Mouse (Mus musculus): ENCODE results near the gene Plin3. TPM values are rescaled to one million over a fixed set of nuclear protein-coding genes. Genes with fewer than 3 reads are reported as not detected.
A peak's percentile ranks its signal among the peaks of the same experiment; 100 is the strongest.

Plin3 gene
- polyA plus RNA-seq, 1 experiment from 2014 or later: 18.3 TPM

DNA sequence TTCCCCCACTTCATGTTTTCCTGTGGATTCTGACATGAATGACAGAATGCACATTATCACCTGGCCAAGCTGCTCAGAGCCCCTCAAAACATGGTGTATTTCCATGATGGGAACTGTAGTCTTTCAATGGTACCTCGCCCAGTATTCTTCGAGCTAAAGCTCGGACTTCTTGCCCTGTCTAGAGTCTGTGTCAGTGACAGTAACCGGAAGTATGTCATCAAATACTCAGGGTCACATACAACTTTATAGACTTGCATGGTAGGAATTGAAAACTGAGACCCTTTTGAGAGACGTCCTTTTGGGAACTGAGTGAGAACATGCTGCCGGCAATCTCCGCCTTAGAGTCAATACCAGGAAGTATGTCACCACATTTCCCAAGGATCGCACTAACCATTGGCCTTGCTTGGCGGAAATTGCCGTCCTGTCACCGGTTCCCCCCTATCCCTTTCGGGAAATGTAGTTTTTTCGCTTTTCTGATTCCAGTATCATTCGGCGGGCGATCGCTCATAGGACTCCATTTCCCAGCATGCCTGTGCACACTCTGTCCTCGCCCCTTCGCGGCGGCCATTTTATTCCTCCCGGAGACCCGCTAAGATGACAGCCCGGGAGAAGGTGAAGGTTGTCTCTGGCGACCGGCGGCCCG, 36.3 kb downstream of the Plin3 start, which contains the start of gene Fem1a:
TSS of gene Fem1a (plus strand) at position 572 of the 643 bp plus-strand sequence.
- WGBS: under 1% methylated on average over 28 of the region's 28 CpGs
- no peaks in the 10 kb centered on the region for H3K9me3 ChIP-seq (replicated peaks)
- H3K9ac ChIP-seq: peak within 1 kb of the TSS; percentile 76
- H3K4me1 ChIP-seq: peaks cover 50% of the 10 kb centered on the region
- no peaks in the 10 kb centered on the region for H3K27me3 ChIP-seq
- peaks cover 38% of the 10 kb centered on the region for H3K36me3 ChIP-seq (ENCODE audit: poor library complexity, severe bottlenecking)
- peak within 1 kb of the TSS; percentile 99 for H3K4me2 ChIP-seq
- peak within 1 kb of the TSS; percentile 91 for H3K27ac ChIP-seq
- ATAC-seq: peak; percentile 94
- H3K4me3 ChIP-seq: peak within 1 kb of the TSS; percentile 72

DNA sequence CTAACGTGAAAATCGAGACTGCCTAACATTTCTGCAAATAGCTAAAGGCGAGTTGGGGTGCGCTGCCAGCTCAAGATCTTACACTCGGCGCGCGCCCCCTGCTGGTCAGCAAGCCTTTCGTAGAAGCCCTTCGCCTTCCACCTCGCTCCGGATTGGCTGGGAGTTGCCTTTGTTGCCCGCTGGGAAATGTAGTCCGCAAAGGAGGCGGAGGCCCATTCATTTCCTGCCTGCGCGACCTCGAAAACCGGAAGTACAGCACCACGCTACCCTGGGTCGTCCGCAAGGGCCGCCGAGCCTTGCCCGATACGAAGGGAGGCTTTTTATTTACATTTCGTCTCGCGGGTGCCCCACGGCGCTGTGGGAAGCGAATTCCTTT, 36.8 kb downstream of the Plin3 start:
- H3K27ac ChIP-seq: peak overlapping the region; percentile 91
- H3K27me3 ChIP-seq: no peaks in the 10 kb centered on the region
- peak overlapping the region; percentile 52 for H3K9ac ChIP-seq
- under 1% methylated on average over 32 of the region's 32 CpGs for WGBS
- peak overlapping the region; percentile 77 for H3K4me2 ChIP-seq
- H3K4me3 ChIP-seq: peak overlapping the region; percentile 72
- peaks cover 33% of the 10 kb centered on the region for H3K36me3 ChIP-seq (ENCODE audit: poor library complexity, severe bottlenecking)
- peaks cover 49% of the 10 kb centered on the region for H3K4me1 ChIP-seq
- peak; percentile 94 for ATAC-seq
- H3K9me3 ChIP-seq (replicated peaks): no peaks in the 10 kb centered on the region

DNA sequence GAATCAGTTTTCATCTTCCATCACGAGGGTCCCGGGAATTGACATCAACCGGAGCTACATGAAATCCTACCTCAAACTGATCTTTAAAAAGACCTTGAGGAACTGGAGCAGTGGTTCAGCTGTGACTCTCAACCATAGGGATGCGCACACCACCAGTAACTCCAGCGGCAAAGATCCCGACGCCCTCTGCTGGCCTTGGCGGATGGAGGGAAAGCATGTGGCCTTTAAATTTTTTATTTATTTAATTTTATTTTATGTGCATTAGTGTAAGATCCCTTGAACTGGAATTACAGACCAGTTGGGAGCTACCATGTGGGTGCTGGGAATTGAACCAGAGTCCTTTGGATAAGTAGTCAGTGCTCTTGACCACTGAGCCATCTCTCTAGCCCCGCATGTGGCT, 37.2 kb downstream of the Plin3 start:
- Histone ChIP-seq H3K4me2 (peak overlapping the region; percentile 77), H3K27ac (peak overlapping the region; percentile 46), H3K27me3 (no peaks in the 10 kb centered on the region), H3K4me3 (peak overlapping the region; percentile 72), H3K4me1 (peaks cover 50% of the 10 kb centered on the region), H3K9ac (peak overlapping the region; percentile 31), H3K36me3 (ENCODE audit: poor library complexity, severe bottlenecking) (peaks cover 29% of the 10 kb centered on the region), H3K9me3 (replicated peaks) (no peaks in the 10 kb centered on the region)
- 0 out of 2 replicates have a peak, but pooled peaks have one; percentile 1 for ATAC-seq
- 25% methylated on average over 9 of the region's 9 CpGs for WGBS

DNA sequence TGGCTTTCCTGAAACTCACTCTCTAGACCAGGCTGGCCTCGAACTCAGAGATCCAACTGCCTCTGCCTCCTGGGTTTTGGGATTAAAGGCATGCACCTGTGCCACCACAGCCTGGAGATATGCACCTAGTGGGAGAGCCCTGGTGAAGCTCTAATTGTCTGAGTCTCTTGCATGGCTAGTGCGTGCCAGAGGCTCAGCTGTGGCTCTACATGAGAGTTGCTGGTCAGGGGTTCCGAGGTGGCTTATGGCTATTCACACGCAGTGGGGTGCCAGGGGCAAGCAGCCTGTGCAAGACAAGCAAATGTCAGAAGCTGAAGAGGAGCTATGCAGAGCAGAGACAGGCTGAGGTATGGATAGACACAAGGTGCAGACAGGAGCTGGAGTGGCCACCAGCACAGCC, 38.0 kb downstream of the Plin3 start:
- WGBS: 77% methylated on average over 4 of the region's 4 CpGs

DNA sequence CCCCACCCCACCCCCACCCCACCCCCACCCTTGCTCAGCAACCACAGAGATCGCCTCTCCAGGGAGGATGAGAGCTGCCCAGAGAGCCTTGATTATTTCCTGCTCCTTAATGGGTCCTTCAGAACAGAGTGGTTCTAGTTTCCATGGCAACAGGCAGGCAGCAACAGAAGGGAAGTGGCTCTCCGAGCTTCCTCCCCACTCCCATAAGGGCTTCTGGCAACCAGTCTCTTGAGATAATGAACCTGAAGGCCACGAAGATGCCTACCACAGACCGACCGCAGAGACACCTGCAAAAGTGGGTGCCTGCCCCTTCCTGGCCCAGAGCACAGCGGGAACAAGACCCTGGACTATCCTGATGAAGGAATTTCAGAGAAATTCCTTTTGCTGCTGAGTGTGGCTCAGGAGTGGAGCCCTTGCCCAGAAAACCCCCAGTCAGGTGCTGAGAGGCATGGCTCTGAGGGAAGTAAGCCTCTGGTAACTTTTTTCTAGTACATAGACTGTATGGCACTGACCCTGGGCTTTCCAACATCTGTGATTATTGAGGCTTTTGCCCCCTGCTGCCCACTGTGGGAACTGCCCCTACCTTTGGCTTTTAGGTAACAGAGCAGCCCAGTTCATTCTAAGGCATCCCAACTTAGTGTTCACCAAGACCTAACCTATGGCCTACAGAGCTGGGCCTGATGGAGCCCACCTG, 41.4 kb downstream of the Plin3 start:
- H3K27ac ChIP-seq: peak overlapping the region; percentile 78
- no peaks in the 10 kb centered on the region for H3K36me3 ChIP-seq (ENCODE audit: poor library complexity, severe bottlenecking)
- no peak overlapping the region for H3K9ac ChIP-seq
- peak; percentile 41 for ATAC-seq
- H3K4me2 ChIP-seq: peak overlapping the region; percentile 45
- no peak overlapping the region for H3K4me3 ChIP-seq
- peaks cover 17% of the 10 kb centered on the region for H3K4me1 ChIP-seq
- H3K9me3 ChIP-seq (replicated peaks): no peaks in the 10 kb centered on the region
- 0 out of 2 replicates have a peak, but pooled peaks cover 5% of the 10 kb centered on the region for H3K27me3 ChIP-seq
- 14% methylated on average over 6 of the region's 6 CpGs for WGBS

More for the DNA sequence above, 38.0 kb downstream of the Plin3 start:
- Histone ChIP-seq H3K9me3 (replicated peaks) (no peaks in the 10 kb centered on the region), H3K27ac (no peak overlapping the region), H3K9ac (no peak overlapping the region), H3K27me3 (no peaks in the 10 kb centered on the region), H3K4me2 (no peak overlapping the region), H3K36me3 (ENCODE audit: poor library complexity, severe bottlenecking) (peaks cover 22% of the 10 kb centered on the region), H3K4me1 (peaks cover 43% of the 10 kb centered on the region), H3K4me3 (no peak overlapping the region)
- no peak for ATAC-seq

DNA sequence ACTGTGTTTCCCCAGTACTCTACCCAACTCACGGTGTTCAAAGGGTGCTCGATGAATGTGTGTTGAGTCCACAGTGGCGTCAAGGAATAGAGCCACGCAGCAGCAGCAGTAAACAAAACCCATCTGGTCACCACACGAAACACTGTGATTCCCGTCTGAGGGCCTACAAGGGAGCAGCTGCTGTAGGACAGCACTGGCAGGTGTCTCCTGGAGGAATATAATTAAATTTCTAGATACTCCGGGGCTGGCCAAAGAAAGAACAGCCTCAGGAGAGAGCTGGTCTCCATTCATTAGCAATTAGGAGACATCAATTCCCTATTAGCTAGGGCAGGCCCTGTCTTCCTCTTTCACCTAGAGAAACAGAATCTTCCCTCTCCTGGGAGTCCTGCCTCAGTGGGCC, 47.1 kb downstream of the Plin3 start:
- no peak overlapping the region for H3K4me2 ChIP-seq
- H3K36me3 ChIP-seq (ENCODE audit: poor library complexity, severe bottlenecking): no peaks in the 10 kb centered on the region
- ATAC-seq: no peak
- H3K27me3 ChIP-seq: peaks cover 26% of the 10 kb centered on the region
- no peak overlapping the region for H3K9ac ChIP-seq
- 49% methylated on average over 7 of the region's 7 CpGs for WGBS
- peaks cover 3% of the 10 kb centered on the region; the same call in 1 of the 2 replicates for H3K4me1 ChIP-seq
- no peaks in the 10 kb centered on the region for H3K9me3 ChIP-seq (replicated peaks)
- no peak overlapping the region for H3K4me3 ChIP-seq
- H3K27ac ChIP-seq: no peak overlapping the region

DNA sequence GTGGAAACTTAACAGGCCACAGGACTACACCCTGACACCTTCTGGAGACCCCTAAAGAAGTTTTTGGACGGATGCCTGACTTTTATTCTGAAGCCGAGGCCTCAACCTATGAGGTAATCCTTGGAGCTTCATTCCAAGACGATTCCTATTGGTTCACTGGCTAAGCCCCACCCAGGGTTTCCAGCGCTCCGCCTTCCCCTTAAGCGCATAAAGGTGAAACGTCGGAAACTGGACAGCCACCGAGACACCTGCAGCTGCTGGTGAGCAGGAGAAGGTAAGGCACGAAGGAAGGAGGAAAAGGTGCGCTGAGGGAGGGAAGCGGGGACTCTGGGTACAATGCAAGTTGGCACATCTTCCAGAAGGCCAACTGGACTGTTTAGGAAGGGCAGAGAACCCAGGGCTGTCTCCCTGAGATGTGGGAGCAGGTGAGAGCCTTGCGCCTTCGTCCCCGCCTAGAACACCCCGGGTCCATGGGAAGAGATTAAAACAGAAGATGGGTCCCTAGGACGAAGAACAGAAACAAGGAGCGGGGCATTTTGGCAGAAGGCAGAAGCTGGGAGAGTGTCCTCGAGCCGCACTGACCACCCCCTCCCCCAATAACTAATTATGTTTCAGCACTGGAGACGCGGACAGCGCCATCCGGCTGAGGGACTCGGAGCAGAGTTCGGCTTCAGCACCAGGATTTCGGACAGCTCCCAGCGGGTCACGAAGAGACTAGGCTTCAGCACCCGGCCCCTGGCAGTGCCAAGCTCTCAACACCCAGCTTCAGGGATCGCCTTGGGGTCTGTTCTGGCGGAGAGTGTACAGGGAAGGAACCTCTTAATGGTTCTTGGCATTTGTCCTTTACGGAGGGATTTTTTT, 50.9 kb downstream of the Plin3 start:
- Histone ChIP-seq H3K27ac (no peak overlapping the region), H3K4me3 (peak overlapping the region; percentile 45)

DNA sequence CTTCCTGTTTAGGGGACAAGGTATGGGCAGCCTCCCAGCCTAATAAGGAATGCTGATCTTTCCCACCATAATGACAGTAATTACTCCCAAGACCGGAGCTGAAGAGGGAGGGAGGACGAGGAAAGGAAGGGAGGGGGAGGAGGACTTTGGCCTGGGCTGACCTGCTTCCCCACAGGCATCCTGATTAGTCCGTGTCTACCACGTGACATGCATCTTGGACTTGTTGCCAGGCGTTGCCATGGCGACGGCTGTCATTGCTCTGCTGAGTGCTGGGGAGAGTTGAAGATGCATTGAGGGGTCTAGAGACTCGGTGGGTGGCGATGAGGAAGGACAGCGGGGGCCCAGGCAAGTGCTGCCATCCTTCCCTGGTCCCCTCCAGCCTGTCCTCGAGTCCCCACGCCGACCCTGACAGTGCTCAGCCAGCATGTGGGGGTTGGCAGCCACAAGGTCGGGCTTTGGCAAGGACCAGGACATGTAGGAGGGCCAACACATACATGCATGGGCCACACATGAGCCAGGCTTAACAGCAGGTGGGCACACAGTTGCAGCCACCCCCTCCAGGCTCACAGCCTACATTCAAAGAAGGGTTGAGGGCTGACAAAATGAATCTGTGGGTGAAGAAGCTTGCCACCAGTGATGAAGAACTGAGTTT, 58.7 kb downstream of the Plin3 start:
- Histone ChIP-seq H3K9ac (peak overlapping the region; percentile 30; the same call in 1 of the 2 replicates), H3K36me3 (ENCODE audit: poor library complexity, severe bottlenecking) (no peaks in the 10 kb centered on the region), H3K4me3 (peak overlapping the region; percentile 12), H3K4me1 (peaks cover 15% of the 10 kb centered on the region), H3K4me2 (peak overlapping the region; percentile 48), H3K27me3 (no peaks in the 10 kb centered on the region), H3K27ac (peak overlapping the region; percentile 74), H3K9me3 (replicated peaks) (no peaks in the 10 kb centered on the region)
- ATAC-seq: peak; percentile 94
- 4% methylated on average over 14 of the region's 14 CpGs for WGBS

More for the DNA sequence above, 50.9 kb downstream of the Plin3 start:
- Histone ChIP-seq H3K4me2 (peak overlapping the region; percentile 57), H3K4me1 (0 out of 2 replicates have a peak, but pooled peaks cover 4% of the 10 kb centered on the region), H3K9ac (peak overlapping the region; percentile 58), H3K36me3 (ENCODE audit: poor library complexity, severe bottlenecking) (no peaks in the 10 kb centered on the region), H3K9me3 (replicated peaks) (no peaks in the 10 kb centered on the region), H3K27me3 (peaks cover 24% of the 10 kb centered on the region)
- WGBS: under 1% methylated on average over 33 of the region's 33 CpGs
- ATAC-seq: peak; percentile 80

DNA sequence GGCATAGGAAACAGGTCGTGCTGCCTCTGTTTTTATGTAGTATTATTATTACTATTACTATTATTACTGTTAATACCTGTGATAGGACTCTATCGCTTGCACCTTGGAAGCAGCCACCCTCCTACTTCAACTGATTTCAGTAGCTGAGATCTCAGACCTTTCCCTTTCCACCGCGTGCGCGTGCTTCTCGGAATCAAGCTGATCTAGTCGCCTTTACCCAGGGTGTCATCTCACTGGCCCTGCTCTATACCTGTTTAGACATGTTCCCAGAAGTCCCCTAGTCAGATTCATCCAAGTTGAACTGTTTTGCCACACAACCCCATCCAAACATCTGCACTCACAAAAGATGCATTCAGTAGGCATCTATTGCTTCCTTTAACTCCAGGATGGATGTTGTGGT, 59.3 kb downstream of the Plin3 start:
- Histone ChIP-seq H3K9me3 (replicated peaks) (no peaks in the 10 kb centered on the region), H3K4me3 (0 out of 2 replicates have a peak overlapping the region, but pooled peaks have one; percentile 12), H3K4me1 (peaks cover 15% of the 10 kb centered on the region), H3K36me3 (ENCODE audit: poor library complexity, severe bottlenecking) (no peaks in the 10 kb centered on the region), H3K9ac (peak overlapping the region; percentile 24; the same call in 1 of the 2 replicates), H3K27me3 (no peaks in the 10 kb centered on the region), H3K27ac (peak overlapping the region; percentile 32; the same call in 1 of the 2 replicates), H3K4me2 (peak overlapping the region; percentile 48)
- no peak; the same call in 1 of the 2 replicates for ATAC-seq
- 60% methylated on average over 8 of the region's 8 CpGs for WGBS

DNA sequence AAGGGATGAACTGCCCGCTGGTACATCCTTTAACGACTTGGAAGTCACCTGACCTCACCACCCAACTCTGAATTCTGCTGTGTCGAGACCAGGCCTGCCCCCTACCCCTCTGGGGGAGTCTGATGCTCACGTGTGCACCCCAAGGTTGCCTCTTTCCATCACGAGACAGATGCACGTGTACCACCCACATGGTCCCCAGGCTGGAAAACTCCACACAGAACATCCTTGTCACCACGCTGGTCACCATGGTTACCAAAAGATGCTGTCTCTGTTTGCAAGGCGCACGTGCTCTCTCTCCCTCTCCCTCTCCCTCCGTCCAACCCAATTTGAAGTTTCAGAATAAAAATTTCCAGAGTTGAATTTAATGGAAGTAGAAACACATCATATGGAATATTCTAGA, 62.7 kb downstream of the Plin3 start:
- no peaks in the 10 kb centered on the region for H3K27me3 ChIP-seq
- no peak overlapping the region for H3K4me2 ChIP-seq
- H3K4me3 ChIP-seq: no peak overlapping the region
- H3K9me3 ChIP-seq (replicated peaks): no peaks in the 10 kb centered on the region
- no peak for ATAC-seq
- peaks cover 11% of the 10 kb centered on the region for H3K4me1 ChIP-seq
- no peaks in the 10 kb centered on the region for H3K36me3 ChIP-seq (ENCODE audit: poor library complexity, severe bottlenecking)
- no peak overlapping the region for H3K27ac ChIP-seq
- no peak overlapping the region for H3K9ac ChIP-seq
- WGBS: 59% methylated on average over 10 of the region's 10 CpGs

Data from forebrain, embryonic 13.5 days (tissue).